In the genomic region with DNA sequence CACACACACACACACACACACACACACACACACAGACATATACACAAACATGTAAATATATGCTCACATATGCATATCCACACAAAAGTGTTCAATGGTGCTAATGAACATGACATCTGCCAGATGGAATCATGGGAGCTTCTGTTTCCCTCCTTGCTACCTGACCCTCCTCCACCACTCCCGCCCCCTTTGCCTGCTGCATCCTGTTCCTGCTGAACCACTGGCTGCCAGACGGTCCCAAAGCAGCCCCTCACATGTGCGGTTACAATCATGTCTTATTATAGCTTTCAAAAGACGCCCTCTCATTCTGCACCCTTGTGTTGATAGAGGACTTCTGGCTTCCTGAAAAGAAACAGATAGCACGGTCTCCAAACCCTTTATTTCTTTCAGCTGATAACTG, we compare ENCODE assay signal across 12 mouse cellular contexts.
DNase-seq lines count a peak whose midpoint lies in the region; ATAC-seq and TF ChIP-seq lines count a peak whose summit lies in the region.
"Had no signal": no experiment of that assay in that cellular context is flagged by ENCODE, and none has a peak within 500 bp of the region (broad histone marks: within the 10 kb centered on the region; RNA-seq: fewer than 3 reads in every experiment).

No protein-coding gene starts in this region.

- H3K4me3 ChIP-seq in heart, embryonic 12.5 days, result peak overlapping the region; percentile 7; the same call in 1 of the 2 replicates
- no peak overlapping the region for H3K4me3 ChIP-seq in heart, adult 2 months
- no peak overlapping the region for H3K4me3 ChIP-seq in midbrain, embryonic 13.5 days (replicated peaks)
- no peak overlapping the region for H3K4me3 ChIP-seq in midbrain, embryonic 11.5 days (ENCODE audit: low read depth, low read length)
- H3K4me3 ChIP-seq in forebrain, embryonic 16.5 days (replicated peaks; ENCODE audit: low read length), result no peak overlapping the region
- no peak overlapping the region for H3K4me3 ChIP-seq in limb, embryonic 14.5 days (replicated peaks; ENCODE audit: low read length)
- H3K4me3 ChIP-seq: gastrocnemius, adult 2 months; liver, embryonic 13.5 days had no signal

- intact Hi-C loops in heart, adult 2 months (cut with DNase I), result no loop called here

- H3K27me3 ChIP-seq in heart, embryonic 12.5 days (replicated peaks), result 0 out of 2 replicates have a peak, but pooled peaks cover 6% of the 10 kb centered on the region
- H3K27me3 ChIP-seq in heart, adult 2 months (ENCODE audit: control insufficient read depth, insufficient read depth, low read length), result no peaks in the 10 kb centered on the region
- no peaks in the 10 kb centered on the region for H3K27me3 ChIP-seq in midbrain, embryonic 13.5 days
- H3K27me3 ChIP-seq in midbrain, embryonic 11.5 days (ENCODE audit: control insufficient read depth, insufficient read depth, low read length), result no peaks in the 10 kb centered on the region
- no peaks in the 10 kb centered on the region for H3K27me3 ChIP-seq in forebrain, embryonic 16.5 days (replicated peaks; ENCODE audit: control insufficient read depth, insufficient read depth, low read length)
- no peaks in the 10 kb centered on the region for H3K27me3 ChIP-seq in limb, embryonic 14.5 days (ENCODE audit: control insufficient read depth, insufficient read depth, low read length)
- H3K27me3 ChIP-seq: liver, embryonic 13.5 days had no signal

- WGBS in heart, embryonic 12.5 days, result 8% methylated on average over 5 of the region's 5 CpGs
- 6% methylated on average over 5 of the region's 5 CpGs for WGBS in heart, adult 2 months
- 42% methylated on average over 5 of the region's 5 CpGs for WGBS in midbrain, embryonic 13.5 days
- WGBS in midbrain, embryonic 11.5 days, result 61% methylated on average over 5 of the region's 5 CpGs
- WGBS in forebrain, embryonic 16.5 days, result 23% methylated on average over 5 of the region's 5 CpGs
- 7% methylated on average over 5 of the region's 5 CpGs for WGBS in limb, embryonic 14.5 days

- ATAC-seq in heart, embryonic 12.5 days (ENCODE audit: insufficient number of reproducible peaks, low FRiP score), result peak; percentile 45; the same call in 1 of the 2 replicates
- 0 out of 2 replicates have a peak, but pooled peaks have one; percentile 45 for ATAC-seq in midbrain, embryonic 13.5 days
- no peak for ATAC-seq in midbrain, embryonic 11.5 days (ENCODE audit: low FRiP score)
- peak; percentile 69 for ATAC-seq in forebrain, embryonic 16.5 days
- ATAC-seq in limb, embryonic 14.5 days (ENCODE audit: low FRiP score, low read depth), result no peak
- ATAC-seq in megakaryocyte, adult 5-6 weeks (ENCODE audit: poor library complexity, severe bottlenecking), result no peak
- ATAC-seq in CD4-positive, CD25-positive, alpha-beta regulatory T cell, adult 4 months, result no peak

- H3K4me1 ChIP-seq in heart, embryonic 12.5 days (replicated peaks), result peaks cover 12% of the 10 kb centered on the region; the same call in 1 of the 2 replicates
- H3K4me1 ChIP-seq in heart, adult 2 months (ENCODE audit: control insufficient read depth, insufficient read depth, low read length), result no peaks in the 10 kb centered on the region; the same call in 1 of the 2 replicates
- H3K4me1 ChIP-seq in midbrain, embryonic 13.5 days (replicated peaks), result peaks cover 14% of the 10 kb centered on the region
- no peaks in the 10 kb centered on the region for H3K4me1 ChIP-seq in midbrain, embryonic 11.5 days (ENCODE audit: control insufficient read depth, insufficient read depth, low read length)
- peaks cover 9% of the 10 kb centered on the region for H3K4me1 ChIP-seq in forebrain, embryonic 16.5 days (replicated peaks; ENCODE audit: control insufficient read depth, insufficient read depth, low read length)
- H3K4me1 ChIP-seq in limb, embryonic 14.5 days (ENCODE audit: control insufficient read depth, insufficient read depth, low read length), result no peaks in the 10 kb centered on the region
- H3K4me1 ChIP-seq: liver, embryonic 13.5 days had no signal

- no peak for TF ChIP-seq POLR2A in heart, adult 2 months (IDR thresholded peaks at IDR 0.05; ENCODE audit: insufficient read depth, low read depth, low read length)
- no peak for TF ChIP-seq POLR2A in limb, embryonic 14.5 days (IDR thresholded peaks at IDR 0.05; ENCODE audit: borderline replicate concordance, extremely low read depth, insufficient read depth, insufficient read length)

- no peaks in the 10 kb centered on the region for H3K36me3 ChIP-seq in heart, embryonic 12.5 days
- no peaks in the 10 kb centered on the region for H3K36me3 ChIP-seq in heart, adult 2 months (ENCODE audit: control insufficient read depth, insufficient read depth, low read length)
- no peaks in the 10 kb centered on the region for H3K36me3 ChIP-seq in midbrain, embryonic 13.5 days
- H3K36me3 ChIP-seq in midbrain, embryonic 11.5 days (ENCODE audit: control insufficient read depth, insufficient read depth, low read length), result no peaks in the 10 kb centered on the region
- no peaks in the 10 kb centered on the region for H3K36me3 ChIP-seq in forebrain, embryonic 16.5 days (ENCODE audit: control insufficient read depth, insufficient read depth)
- H3K36me3 ChIP-seq in limb, embryonic 14.5 days (ENCODE audit: control insufficient read depth, insufficient read depth, low read length), result no peaks in the 10 kb centered on the region
- H3K36me3 ChIP-seq: liver, embryonic 13.5 days had no signal

- no peak for TF ChIP-seq CTCF in heart, adult 2 months (IDR thresholded peaks at IDR 0.05)

- no peak overlapping the region for H3K27ac ChIP-seq in heart, embryonic 12.5 days (ENCODE audit: poor library complexity, severe bottlenecking)
- H3K27ac ChIP-seq in heart, adult 2 months, result no peak overlapping the region
- no peak overlapping the region for H3K27ac ChIP-seq in midbrain, embryonic 13.5 days
- no peak overlapping the region for H3K27ac ChIP-seq in midbrain, embryonic 11.5 days (ENCODE audit: low read depth, low read length)
- peak overlapping the region; percentile 20; the same call in 1 of the 2 replicates for H3K27ac ChIP-seq in forebrain, embryonic 16.5 days (ENCODE audit: low read length)
- H3K27ac ChIP-seq in limb, embryonic 14.5 days (replicated peaks; ENCODE audit: low read depth, low read length), result no peak overlapping the region
- H3K27ac ChIP-seq: gastrocnemius, adult 2 months; liver, embryonic 13.5 days had no signal

- H3K4me2 ChIP-seq in heart, embryonic 12.5 days, result peak overlapping the region; percentile 46
- peak overlapping the region; percentile 5; the same call in 1 of the 2 replicates for H3K4me2 ChIP-seq in midbrain, embryonic 13.5 days (replicated peaks)
- no peak overlapping the region for H3K4me2 ChIP-seq in midbrain, embryonic 11.5 days
- peak overlapping the region; percentile 26 for H3K4me2 ChIP-seq in forebrain, embryonic 16.5 days (ENCODE audit: low read length)
- 0 out of 2 replicates have a peak overlapping the region, but pooled peaks have one; percentile 21 for H3K4me2 ChIP-seq in limb, embryonic 14.5 days (replicated peaks; ENCODE audit: low read depth, low read length, severe bottlenecking)
- H3K4me2 ChIP-seq: liver, embryonic 13.5 days had no signal

- H3K9me3 ChIP-seq in heart, embryonic 12.5 days (replicated peaks), result no peaks in the 10 kb centered on the region
- no peaks in the 10 kb centered on the region for H3K9me3 ChIP-seq in midbrain, embryonic 13.5 days
- no peaks in the 10 kb centered on the region for H3K9me3 ChIP-seq in midbrain, embryonic 11.5 days (ENCODE audit: control insufficient read depth, low read length)
- no peaks in the 10 kb centered on the region for H3K9me3 ChIP-seq in forebrain, embryonic 16.5 days (ENCODE audit: control insufficient read depth, low read length)
- H3K9me3 ChIP-seq in limb, embryonic 14.5 days (ENCODE audit: control insufficient read depth, low read length), result no peaks in the 10 kb centered on the region
- H3K9me3 ChIP-seq: liver, embryonic 13.5 days had no signal

- H3K79me2 ChIP-seq in heart, adult 2 months (replicated peaks; ENCODE audit: control insufficient read depth, insufficient read depth, low read length), result no peaks in the 10 kb centered on the region

- H3K9ac ChIP-seq in heart, embryonic 12.5 days, result no peak overlapping the region
- no peak overlapping the region for H3K9ac ChIP-seq in heart, adult 2 months (ENCODE audit: low read depth, low read length)
- no peak overlapping the region for H3K9ac ChIP-seq in midbrain, embryonic 13.5 days (replicated peaks)
- no peak overlapping the region for H3K9ac ChIP-seq in midbrain, embryonic 11.5 days (ENCODE audit: low read length)
- no peak overlapping the region for H3K9ac ChIP-seq in forebrain, embryonic 16.5 days (replicated peaks; ENCODE audit: low read depth, low read length)
- H3K9ac ChIP-seq in limb, embryonic 14.5 days (ENCODE audit: low read depth, low read length, severe bottlenecking), result no peak overlapping the region
- H3K9ac ChIP-seq: liver, embryonic 13.5 days had no signal

- TF ChIP-seq EP300 in heart, adult 2 months (IDR thresholded peaks at IDR 0.05; ENCODE audit: insufficient read depth, low read depth, low read length), result no peak

- DNase-seq in heart, adult 2 months, result no peak
- no peak for DNase-seq in midbrain, embryonic 11.5 days (ENCODE audit: low spot score, missing footprints)
- DNase-seq in limb, embryonic 14.5 days (ENCODE audit: low spot score), result no peak
- DNase-seq: cerebellum, adult 8-10 months; gastrocnemius, adult 2 months; liver, embryonic 13.5 days; thymus, postnatal 25 days had no signal

Comparison
In these comparisons a context has a peak if more than half of its experiments do, and no peak if none do; other contexts are left out.
1. ATAC-seq: peak in heart, embryonic 12.5 days (single experiment), midbrain, embryonic 13.5 days (single experiment) and forebrain, embryonic 16.5 days (single experiment); none in midbrain, embryonic 11.5 days (single experiment), limb, embryonic 14.5 days (single experiment), megakaryocyte, adult 5-6 weeks (single experiment) and CD4-positive, CD25-positive, alpha-beta regulatory T cell, adult 4 months (single experiment).